Mouse (Mus musculus): ENCODE data around the gene Gsx2. TPM values are rescaled to one million over a fixed set of nuclear protein-coding genes. Genes with fewer than 3 reads are reported as not detected.

Gsx2 gene
- polyA plus RNA-seq, 1 experiment from 2014 or later: not detected

Other genes with a start within 250 kb of the Gsx2 start
- gene Chic2, start 30.8 kb upstream of the Gsx2 start, polyA plus RNA-seq (2014; fragmentation: Nextera tagmentation; extraction: Ambion mirVana): 38.1 and 40.0 TPM in 2 replicates
- gene Pdgfra, start 76.7 kb downstream of the Gsx2 start, polyA plus RNA-seq (2014; fragmentation: Nextera tagmentation; extraction: Ambion mirVana): 19.6 and 24.5 TPM in 2 replicates